Mouse (Mus musculus) forebrain, postnatal 0 days (tissue): ENCODE results near the gene Fitm1. TPM values are rescaled to one million over a fixed set of nuclear protein-coding genes. Genes with fewer than 3 reads are reported as not detected.

Source experiments
- ATAC-seq: fragments of 200-750 bp; cut with Nextera tagmentation; 2 replicates; pipeline ENCODE4 v1.8.0; 2017; ENCODE audit warnings: mild to moderate bottlenecking, moderate library complexity
- DNase-seq: peaks from one replicate; pipeline ENCODE4 v3.0.0-alpha.2; 2015
- H3K27ac ChIP-seq: fragments of 300-500 bp; sonication (generic); 2 replicates; pipeline ENCODE4 v1.5.1; 2014; ENCODE audit warnings: low read depth, mild to moderate bottlenecking, antibody characterized with exemption, low read length, moderate library complexity, mixed read lengths
- H3K27me3 ChIP-seq: fragments of 300-500 bp; sonication (generic); 2 replicates; pipeline ENCODE4 v1.6.1; 2014; ENCODE audit warnings: mild to moderate bottlenecking, low read length, mixed read lengths; ENCODE audit not compliant: insufficient read depth
- H3K36me3 ChIP-seq: fragments of 300-500 bp; sonication (generic); 2 replicates; pipeline ENCODE4 v1.6.1; 2014; ENCODE audit warnings: mild to moderate bottlenecking, moderate library complexity; ENCODE audit not compliant: insufficient read depth
- H3K4me1 ChIP-seq: fragments of 300-500 bp; sonication (generic); 2 replicates; pipeline ENCODE4 v1.6.1; 2014; ENCODE audit warnings: antibody characterized with exemption; ENCODE audit not compliant: insufficient read depth
- H3K4me2 ChIP-seq: fragments of 300-500 bp; sonication (generic); 2 replicates; pipeline ENCODE4 v1.6.1; 2014; ENCODE audit warnings: low read depth, mild to moderate bottlenecking, moderate library complexity
- H3K4me3 ChIP-seq: fragments of 300-500 bp; sonication (generic); 2 replicates; pipeline ENCODE4 v1.5.1; 2014; ENCODE audit warnings: low read depth, low read length, mixed read lengths
- H3K9ac ChIP-seq: fragments of 300-500 bp; sonication (generic); 2 replicates; pipeline ENCODE4 v1.6.1; 2014; ENCODE audit warnings: mild to moderate bottlenecking
- H3K9me3 ChIP-seq: fragments of 300-500 bp; sonication (generic); 2 replicates; pipeline ENCODE4 v1.6.1; 2016; ENCODE audit warnings: low read length
- CTCF ChIP-seq: sonication (generic); IDR thresholded peaks from 2 replicates; pipeline ENCODE4 v1.5.1; 2016; ENCODE audit warnings: antibody characterized with exemption, control low read depth, low read depth
- WGBS: fragments of 180-500 bp; shearing (Covaris S2); extraction: QIAGEN DNeasy Blood & Tissue Kit; methylation state at CpG from one replicate; pipeline ENCODE4 v1.1.7; 2014; 5-methylcytosine and 5-hydroxymethylcytosine counted together
- polyA plus RNA-seq: library from polyadenylated mRNA; unstranded; fragments of >200 nt; fragmentation: Nextera tagmentation; extraction: Ambion mirVana; gene quantifications from 2 replicates; pipeline ENCODE4 v1.2.1, GENCODE M21; 2015
- total RNA-seq: library from RNA; depleted of rRNA; stranded (reverse); fragments of >200 nt; gene quantifications from 2 replicates; pipeline ENCODE4 v1.2.3, GENCODE M21; 2014

Fitm1 gene
- total and polyA plus RNA-seq, 2 experiments from 2014 or later = 0.22 TPM; not detected in 1

DNA sequence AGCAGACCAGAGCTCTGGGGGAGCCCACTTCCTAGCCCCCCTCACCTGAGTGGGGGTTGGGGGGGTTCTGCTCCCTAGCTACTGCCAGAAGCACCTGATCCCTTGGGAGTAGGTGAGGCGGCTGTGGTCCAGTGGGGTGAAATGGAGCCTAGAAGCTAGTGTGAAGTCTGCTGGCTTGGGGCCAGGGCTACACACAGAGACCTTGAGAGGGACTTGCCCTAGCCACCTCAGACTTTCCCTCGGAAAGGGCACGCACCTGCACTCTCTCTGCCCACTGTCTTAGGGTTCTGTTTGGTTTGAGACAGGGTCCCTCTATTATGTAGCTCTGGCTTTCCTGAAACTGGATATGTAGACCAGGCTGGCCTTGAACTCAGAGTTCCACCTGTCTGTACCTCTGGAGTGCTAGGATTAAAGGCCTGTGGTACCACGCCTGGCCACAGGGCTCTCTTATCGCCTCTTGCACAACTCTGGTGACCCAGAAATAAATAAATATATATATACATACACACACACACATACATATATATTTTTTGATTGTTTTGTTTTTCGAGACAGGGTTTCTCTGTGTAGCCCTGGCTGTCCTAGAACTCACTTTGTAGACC lies 3.4 kb downstream of the Fitm1 start:
- H3K9me3 ChIP-seq = no peaks in the 10 kb centered on the region
- H3K4me2 ChIP-seq = peak overlapping the region; percentile 73
- H3K36me3 ChIP-seq = peaks cover 19% of the 10 kb centered on the region
- H3K27ac ChIP-seq = peak overlapping the region; percentile 82
- no peak for TF ChIP-seq CTCF
- WGBS = 31% methylated on average over 6 of the region's 6 CpGs
- no peak; the same call in 1 of the 2 replicates for ATAC-seq
- DNase-seq = no peak
- peak overlapping the region; percentile 76 for H3K9ac ChIP-seq
- peak overlapping the region; percentile 54 for H3K4me3 ChIP-seq
- no peaks in the 10 kb centered on the region for H3K27me3 ChIP-seq
- H3K4me1 ChIP-seq = no peaks in the 10 kb centered on the region; the same call in 1 of the 2 replicates

DNA sequence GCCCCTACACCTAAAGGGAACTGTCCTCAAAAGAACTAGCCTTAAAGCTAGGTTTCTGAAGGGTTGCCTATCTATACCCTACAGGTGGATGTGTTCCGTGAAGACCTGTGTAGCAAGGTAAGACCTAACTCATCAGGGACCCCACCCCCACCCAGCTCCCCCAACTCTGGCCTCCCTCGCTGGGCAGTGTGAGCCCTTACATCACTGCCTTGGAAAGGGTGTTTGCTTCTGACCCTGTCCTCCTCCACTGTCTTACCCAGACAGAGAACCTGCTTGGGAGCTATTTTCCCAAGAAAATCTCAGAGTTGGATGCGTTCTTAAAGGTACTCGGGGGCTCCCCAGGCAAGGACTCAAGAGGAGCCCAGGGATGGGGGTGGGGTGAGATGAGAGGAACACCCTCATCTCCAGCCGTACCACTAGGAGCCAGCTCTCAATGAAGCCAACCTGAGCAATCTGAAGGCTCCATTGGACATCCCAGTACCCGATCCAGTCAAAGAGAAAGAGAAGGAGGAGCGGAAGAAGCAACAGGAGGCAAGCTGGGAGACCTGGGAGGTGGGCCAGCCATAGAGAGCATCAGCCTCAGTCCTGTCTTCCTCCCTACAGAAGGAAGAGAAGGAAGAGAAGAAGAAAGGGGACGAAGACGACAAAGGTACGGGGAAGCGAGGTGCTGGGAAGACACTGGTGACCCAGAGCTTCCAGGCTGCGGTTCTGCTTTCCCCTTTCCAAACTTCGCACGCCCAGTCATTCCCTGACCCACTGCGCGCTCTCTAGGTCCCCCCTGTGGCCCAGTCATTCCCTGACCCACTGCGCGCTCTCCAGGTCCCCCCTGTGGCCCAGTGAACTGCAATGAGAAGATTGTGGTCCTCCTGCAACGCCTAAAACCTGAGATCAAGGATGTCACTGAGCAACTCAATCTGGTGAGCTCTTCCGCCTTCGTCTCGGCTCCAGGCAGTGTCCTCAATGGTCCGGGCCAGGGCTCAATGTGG lies 4.4 kb downstream of the Fitm1 start:
- Histone ChIP-seq H3K9me3 (no peaks in the 10 kb centered on the region), H3K36me3 (peaks cover 19% of the 10 kb centered on the region), H3K27ac (no peak overlapping the region), H3K27me3 (no peaks in the 10 kb centered on the region), H3K4me3 (no peak overlapping the region), H3K4me1 (no peaks in the 10 kb centered on the region; the same call in 1 of the 2 replicates), H3K9ac (no peak overlapping the region), H3K4me2 (no peak overlapping the region)
- DNase-seq (no peak), ATAC-seq (no peak)
- TF ChIP-seq CTCF = no peak
- 87% methylated on average over 23 of the region's 23 CpGs for WGBS

DNA sequence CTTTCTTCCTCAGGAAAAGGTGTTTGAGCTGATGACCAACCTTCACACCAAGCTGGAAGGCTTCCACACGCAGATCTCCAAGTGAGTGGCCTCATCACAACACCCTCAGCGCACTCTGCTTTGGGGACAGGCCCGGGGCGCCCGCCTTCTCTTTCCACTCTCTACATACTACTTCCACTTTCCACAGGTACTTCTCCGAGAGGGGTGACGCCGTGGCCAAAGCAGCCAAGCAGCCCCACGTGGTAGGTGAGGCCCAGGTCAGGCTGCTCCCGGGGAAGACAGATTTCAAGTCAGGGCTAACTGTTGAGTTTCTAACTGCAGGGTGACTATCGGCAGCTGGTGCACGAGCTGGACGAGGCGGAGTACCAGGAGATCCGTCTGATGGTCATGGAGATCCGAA lies 5.3 kb downstream of the Fitm1 start:
- H3K9me3 ChIP-seq = no peaks in the 10 kb centered on the region
- no peaks in the 10 kb centered on the region; the same call in 1 of the 2 replicates for H3K4me1 ChIP-seq
- no peak overlapping the region for H3K27ac ChIP-seq
- H3K4me2 ChIP-seq = no peak overlapping the region
- no peak for TF ChIP-seq CTCF
- H3K4me3 ChIP-seq = no peak overlapping the region
- DNase-seq = no peak
- WGBS = 94% methylated on average over 16 of the region's 16 CpGs
- no peaks in the 10 kb centered on the region for H3K27me3 ChIP-seq
- H3K9ac ChIP-seq = no peak overlapping the region
- no peak for ATAC-seq
- peaks cover 19% of the 10 kb centered on the region for H3K36me3 ChIP-seq

DNA sequence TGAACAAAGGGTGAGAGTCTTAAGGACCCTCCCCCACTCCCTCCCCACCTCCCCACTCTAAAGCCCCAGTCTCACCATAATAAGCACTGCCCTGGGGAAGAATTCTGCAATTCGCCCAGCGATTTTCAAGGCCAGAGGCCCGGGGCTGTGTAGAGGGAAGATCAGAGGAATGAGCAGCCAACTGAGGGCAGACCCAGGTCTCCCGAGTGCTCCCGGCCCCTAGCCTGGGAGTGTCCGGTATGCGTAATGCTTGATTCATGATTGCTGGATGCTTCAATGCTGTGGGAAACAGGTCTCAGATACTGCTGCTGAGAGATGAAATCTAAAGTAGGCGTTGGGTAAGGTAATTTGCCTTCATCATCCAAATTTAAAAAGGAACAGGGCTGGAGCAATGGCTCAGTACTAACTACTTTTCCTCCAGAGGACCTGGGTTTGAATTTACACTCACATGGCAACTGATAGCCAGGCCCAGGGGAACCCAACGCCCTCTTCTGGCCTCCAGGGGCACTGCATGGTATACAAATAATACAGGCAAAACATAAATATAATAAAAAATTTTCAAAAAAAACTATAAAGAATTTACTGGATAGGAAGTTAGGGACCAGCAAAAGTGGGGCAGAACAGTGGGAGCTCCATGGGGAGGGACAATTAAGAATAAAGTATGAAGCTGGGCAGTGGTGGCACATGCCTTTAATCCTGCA lies 6.7 kb downstream of the Fitm1 start:
- no peak for DNase-seq
- H3K9me3 ChIP-seq = no peaks in the 10 kb centered on the region
- WGBS = 73% methylated on average over 9 of the region's 9 CpGs

DNA sequence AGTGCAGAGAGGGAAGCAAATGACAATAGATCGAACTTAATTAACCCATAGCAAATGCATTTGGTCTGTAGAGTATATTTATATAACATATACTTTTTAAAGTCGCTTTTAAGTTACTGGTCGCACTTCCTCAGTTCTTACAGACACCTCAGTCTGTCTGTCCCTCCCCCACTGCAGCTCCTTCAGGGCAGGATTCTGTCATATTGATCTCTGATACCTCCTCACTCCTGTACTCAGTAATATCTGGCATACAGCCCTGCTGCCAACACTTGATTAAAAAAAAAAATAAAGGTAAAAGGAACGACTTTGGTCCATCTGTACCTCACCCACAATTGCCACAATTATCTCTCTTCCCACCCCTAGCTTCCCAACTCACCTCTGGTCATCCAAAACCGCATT lies 8.9 kb downstream of the Fitm1 start:
- Histone ChIP-seq H3K4me1 (no peaks in the 10 kb centered on the region), H3K9me3 (no peaks in the 10 kb centered on the region), H3K4me3 (peak overlapping the region; percentile 48), H3K36me3 (peaks cover 19% of the 10 kb centered on the region), H3K4me2 (peak overlapping the region; percentile 68), H3K9ac (peak overlapping the region; percentile 60), H3K27ac (no peak overlapping the region), H3K27me3 (no peaks in the 10 kb centered on the region)
- 0 out of 2 replicates have a peak, but pooled peaks have one; percentile 2 for ATAC-seq
- no peak for TF ChIP-seq CTCF
- 42% methylated on average over 5 of the region's 5 CpGs for WGBS
- no peak for DNase-seq

More for the DNA sequence above, 6.7 kb downstream of the Fitm1 start:
- peak; percentile 36 for TF ChIP-seq CTCF
- Histone ChIP-seq H3K9ac (no peak overlapping the region), H3K27ac (no peak overlapping the region), H3K4me1 (no peaks in the 10 kb centered on the region; the same call in 1 of the 2 replicates), H3K27me3 (no peaks in the 10 kb centered on the region), H3K4me3 (no peak overlapping the region), H3K4me2 (no peak overlapping the region), H3K36me3 (peaks cover 19% of the 10 kb centered on the region)
- no peak for ATAC-seq

DNA sequence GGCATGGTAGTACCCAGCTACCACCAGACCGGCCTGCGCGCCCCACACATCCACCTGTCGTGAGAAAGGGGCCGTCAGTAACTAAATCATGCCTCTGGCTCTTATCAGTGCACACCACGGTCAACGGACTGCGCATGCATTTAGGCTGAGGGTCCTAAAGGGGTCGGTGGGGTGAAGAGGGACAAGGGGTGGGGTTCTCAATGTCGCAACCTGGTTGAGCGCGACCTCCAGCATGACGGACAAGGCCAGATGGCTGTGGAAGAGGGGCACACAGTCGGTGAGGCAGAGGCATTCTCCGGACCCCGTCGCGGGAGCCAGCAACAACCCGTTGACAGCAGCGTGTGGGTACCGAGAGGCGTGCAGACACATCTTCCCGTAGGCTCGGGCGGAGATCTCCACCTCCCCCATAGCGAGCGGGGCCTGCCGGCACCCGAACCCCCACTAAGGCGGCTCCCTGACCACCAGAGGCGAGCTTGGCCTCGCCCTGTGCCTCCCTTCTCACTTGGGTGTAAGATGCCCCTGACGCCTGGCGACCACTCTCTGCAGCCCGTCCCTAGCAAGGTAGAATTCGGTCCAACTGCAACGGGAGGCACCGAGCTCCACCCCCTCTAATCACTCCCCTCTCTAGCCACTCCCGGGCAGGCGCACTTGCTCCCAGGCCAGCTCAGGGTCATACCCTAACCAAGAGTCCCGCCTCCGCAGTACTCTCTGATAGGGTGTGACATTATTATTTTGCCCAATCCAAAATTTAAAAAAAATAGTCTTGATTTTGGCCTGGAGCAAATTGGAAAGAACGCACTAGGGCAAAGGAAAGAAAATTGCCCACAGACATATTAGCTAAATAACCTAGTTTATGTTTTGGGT lies 9.5 kb downstream of the Fitm1 start, which contains the start of gene Emc9:
TSS of gene Emc9 (minus strand) at position 601 of the 864 bp plus-strand sequence.
- Histone ChIP-seq H3K36me3 (peaks cover 17% of the 10 kb centered on the region), H3K9me3 (no peaks in the 10 kb centered on the region), H3K9ac (peak within 1 kb of the TSS; percentile 60), H3K27me3 (no peaks in the 10 kb centered on the region), H3K4me1 (peaks cover 2% of the 10 kb centered on the region; the same call in 1 of the 2 replicates), H3K4me2 (peak within 1 kb of the TSS; percentile 68), H3K27ac (0 out of 2 replicates have a peak within 1 kb of the TSS, but pooled peaks have one; percentile 3), H3K4me3 (peak within 1 kb of the TSS; percentile 48)
- WGBS = 5% methylated on average over 43 of the region's 43 CpGs
- no peak for DNase-seq
- ATAC-seq = peak; percentile 89
- TF ChIP-seq CTCF = no peak
